Mouse (Mus musculus) adrenal gland, adult 2 months (tissue): ENCODE results near the gene Fam189a2. TPM values are rescaled to one million over a fixed set of nuclear protein-coding genes. Genes with fewer than 3 reads are reported as not detected.

Experiments
- DNase-seq: peaks from one replicate; pipeline ENCODE4 v3.0.0; 2021
- polyA plus RNA-seq: library from polyadenylated mRNA; depleted of rRNA; stranded (reverse); fragments of >200 nt; gene quantifications from 2 replicates; pipeline ENCODE4 v1.2.3, GENCODE M21; 2012; rRNA removed
- total RNA-seq, 2 experiments: library from RNA; stranded (reverse); gene quantifications; 2 replicates each; pipeline ENCODE4 v1.2.3; 2021

Gene Fam189a2
- total and polyA plus RNA-seq, 3 experiments = 5.4 to 13.3 (median 6.5) TPM

- no peak for DNase-seq
Observed at GRCm38 (mm10) chr19:23941422-23941949, 89.3 kb downstream of the Fam189a2 start.

GRCm38 (mm10) chr19:23930826-23931225 is 100.0 kb downstream of the Fam189a2 start:
- DNase-seq = no peak

GRCm38 (mm10) chr19:23925541-23925940 is 105.3 kb downstream of the Fam189a2 start:
- no peak for DNase-seq

GRCm38 (mm10) chr19:23924791-23925190 is 106.0 kb downstream of the Fam189a2 start:
- no peak for DNase-seq

DNA sequence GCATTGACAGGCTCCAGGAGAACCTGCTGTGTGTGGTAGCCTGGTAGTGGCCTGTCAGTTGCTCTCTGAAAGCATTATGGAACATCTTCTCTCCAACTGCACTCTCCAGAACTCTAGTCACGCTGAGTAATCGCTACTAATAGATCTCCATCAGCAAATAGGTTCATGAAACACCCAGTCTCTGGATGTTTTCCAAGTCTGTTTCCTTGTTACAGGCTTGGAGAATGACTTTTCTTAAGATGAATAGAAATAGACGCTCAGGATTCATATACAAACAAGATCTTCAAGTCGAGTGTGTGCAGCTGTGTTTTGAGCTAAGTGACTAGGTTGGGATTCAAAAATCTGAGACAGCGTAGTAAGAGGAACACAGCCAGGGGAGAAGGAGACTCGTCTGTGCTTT is 106.8 kb downstream of the Fam189a2 start:
- DNase-seq = no peak

Other genes with a start within 250 kb of the Fam189a2 start
- gene Tjp2, start 194.0 kb upstream of the Fam189a2 start, total RNA-seq = 10 to 100 TPM in 1 of 2 experiments, 1 to 10 TPM in 1; 6.6 to 13.1 TPM
- gene Tjp2, start 194.0 kb upstream of the Fam189a2 start, polyA plus RNA-seq = 4.1 and 5.0 TPM in 2 replicates
- 10 to 100 TPM; 13.5 to 15.0 TPM for gene Fxn, start 249.6 kb upstream of the Fam189a2 start, total RNA-seq
- 45.6 and 55.9 TPM in 2 replicates for gene Fxn, start 249.6 kb upstream of the Fam189a2 start, polyA plus RNA-seq